6 mouse cellular contexts compared by ENCODE assay signal in genomic region chr3:95029291-95029827, GRCm38 (mm10). TPM values are rescaled to one million over a fixed set of nuclear protein-coding genes. Genes with fewer than 3 reads are reported as not detected.
DNase-seq lines count a peak whose midpoint lies in the region; ATAC-seq and TF ChIP-seq lines count a peak whose summit lies in the region.
"Not testable (repeated sequence)": the region's sequence is repeated elsewhere in the genome, so short reads cannot be mapped to it uniquely, and the experiment has no call there.

No protein-coding gene starts in this region.

- not testable (repeated sequence) for H3K9ac ChIP-seq in ES-E14 (ENCODE audit: insufficient read depth, low read depth, low read length, poor library complexity, severe bottlenecking); intestine, embryonic 15.5 days; lung, embryonic 14.5 days; stomach, embryonic 14.5 days (replicated peaks; ENCODE audit: low read depth, low read length)

- peak; percentile 47 for TF ChIP-seq CTCF in gastrocnemius, adult 2 months (IDR thresholded peaks at IDR 0.05)
- peak; percentile 63 for TF ChIP-seq CTCF in layer of hippocampus, adult 2 months (conservative IDR thresholded peaks at IDR 0.05)
- 0 out of 2 replicates have a peak, but pooled peaks have one; percentile 3 for TF ChIP-seq CTCF in lung, embryonic 14.5 days (IDR thresholded peaks at IDR 0.05; ENCODE audit: low read depth)

- intact Hi-C loops in gastrocnemius, adult 2 months (cut with DNase I): not testable (repeated sequence)

- not testable (repeated sequence) for H3K4me2 ChIP-seq in intestine, embryonic 15.5 days (replicated peaks); lung, embryonic 14.5 days; stomach, embryonic 14.5 days (replicated peaks; ENCODE audit: low read depth, low read length)

- peaks cover 0 to 11% of the 10 kb centered on the region in 2 experiments; a peak in 1 of 4 replicates for H3K4me1 ChIP-seq in ES-E14 (ENCODE audit: control insufficient read depth in 2 of 2, insufficient read depth in 2 of 2, low read length in 2 of 2, poor library complexity in 1 of 2)
- H3K4me1 ChIP-seq in intestine, embryonic 15.5 days (replicated peaks): peaks cover 24% of the 10 kb centered on the region
- H3K4me1 ChIP-seq in lung, embryonic 14.5 days (ENCODE audit: insufficient read depth); stomach, embryonic 14.5 days (ENCODE audit: control insufficient read depth, insufficient read depth, low read length): not testable (repeated sequence)

- not testable (repeated sequence) for H3K27me3 ChIP-seq in intestine, embryonic 15.5 days (replicated peaks); lung, embryonic 14.5 days (ENCODE audit: insufficient read depth, low read length); stomach, embryonic 14.5 days (ENCODE audit: control insufficient read depth, insufficient read depth, low read length)

- ATAC-seq in intestine, embryonic 15.5 days; lung, embryonic 14.5 days (ENCODE audit: insufficient read depth); stomach, embryonic 14.5 days (ENCODE audit: insufficient number of reproducible peaks, insufficient read depth, low FRiP score, low read depth): not testable (repeated sequence)

- in situ Hi-C loops in ES-E14 (cut with MboI; ENCODE audit: low sequenced_read_pairs in 2 of 2, unreplicated experiment in 2 of 2): not testable (repeated sequence)

- H3K9me3 ChIP-seq in ES-E14 (ENCODE audit: control insufficient read depth, insufficient read depth, low read depth, low read length); intestine, embryonic 15.5 days; lung, embryonic 14.5 days (ENCODE audit: low read depth, low read length); stomach, embryonic 14.5 days (ENCODE audit: control insufficient read depth, low read depth, low read length): not testable (repeated sequence)

- H3K27ac ChIP-seq in ES-E14 (ENCODE audit: insufficient read depth, low read depth, low read length, poor library complexity, severe bottlenecking); gastrocnemius, adult 2 months; lung, embryonic 14.5 days (ENCODE audit: low read depth): not testable (repeated sequence)
- peak overlapping the region; percentile 51 for H3K27ac ChIP-seq in intestine, embryonic 15.5 days
- peak overlapping the region; percentile 40; the same call in 1 of the 2 replicates for H3K27ac ChIP-seq in layer of hippocampus, adult 2 months
- H3K27ac ChIP-seq in stomach, embryonic 14.5 days (ENCODE audit: low read length): peak overlapping the region; percentile 21; the same call in 1 of the 2 replicates

- peaks cover 23% of the 10 kb centered on the region for H3K36me3 ChIP-seq in ES-E14 (ENCODE audit: control insufficient read depth, insufficient read depth, low read length, poor library complexity, severe bottlenecking)
- peaks cover 23% of the 10 kb centered on the region for H3K36me3 ChIP-seq in intestine, embryonic 15.5 days
- H3K36me3 ChIP-seq in lung, embryonic 14.5 days (ENCODE audit: insufficient read depth): peaks cover 41% of the 10 kb centered on the region
- peaks cover 31% of the 10 kb centered on the region for H3K36me3 ChIP-seq in stomach, embryonic 14.5 days (ENCODE audit: control insufficient read depth, insufficient read depth, low read length)

- 78% methylated on average over 3 of the region's 3 CpGs for WGBS in intestine, embryonic 15.5 days
- WGBS in lung, embryonic 14.5 days: 70% methylated on average over 3 of the region's 3 CpGs
- WGBS in stomach, embryonic 14.5 days: 72% methylated on average over 3 of the region's 3 CpGs

- not testable (repeated sequence) for DNase-seq in ES-E14 (ENCODE audit: low read depth, low spot score); gastrocnemius, adult 2 months; layer of hippocampus, adult 2 months (ENCODE audit: low spot score in 2 of 2); lung, embryonic 14.5 days

- not testable (repeated sequence) for H3K4me3 ChIP-seq in ES-E14 (ENCODE audit: insufficient read depth in 1 of 2, low read depth in 1 of 2, low read length in 2 of 2, poor library complexity in 1 of 2, severe bottlenecking in 1 of 2); gastrocnemius, adult 2 months; intestine, embryonic 15.5 days (replicated peaks); layer of hippocampus, adult 2 months; lung, embryonic 14.5 days (ENCODE audit: low read depth, low read length); stomach, embryonic 14.5 days (ENCODE audit: low read depth, low read length)

TF ChIP-seq in ES-E14, 5 proteins besides CTCF, POLR2A, EP300 and RAD21:
- TF ChIP-seq ZNF384 (IDR thresholded peaks at IDR 0.05; ENCODE audit: low read depth, low read length): peak; percentile 65

RNA-seq across cellular contexts. Expression of gene Psmd4, which starts 13.1 kb away (rescaled TPM):
- total RNA-seq in ES-E14 (2012; rRNA removed): 258 and 291 TPM in 2 replicates
- 100 to 1,000 TPM; 164 to 237 TPM for total RNA-seq in gastrocnemius, adult 2 months (2021)
- polyA plus RNA-seq in intestine, embryonic 15.5 days (2015; fragmentation: Nextera tagmentation; extraction: Ambion mirVana): 205 and 218 TPM in 2 replicates
- 100 to 1,000 TPM; 158 to 160 TPM for total RNA-seq in layer of hippocampus, adult 2 months (2021)
- polyA plus RNA-seq in lung, embryonic 14.5 days (2014; fragmentation: Nextera tagmentation; extraction: Ambion mirVana): 236 and 250 TPM in 2 replicates
- polyA plus RNA-seq in stomach, embryonic 14.5 days (2014; fragmentation: Nextera tagmentation; extraction: Ambion mirVana): 229 and 231 TPM in 2 replicates

RNA-seq across cellular contexts. Expression of gene Zfp687, which starts 14.1 kb away (rescaled TPM):
- 19.8 and 20.6 TPM in 2 replicates for total RNA-seq in ES-E14 (2012; rRNA removed)
- 10 to 100 TPM; 10.9 to 11.5 TPM for total RNA-seq in gastrocnemius, adult 2 months (2021)
- 17.4 and 19.9 TPM in 2 replicates for polyA plus RNA-seq in intestine, embryonic 15.5 days (2015; fragmentation: Nextera tagmentation; extraction: Ambion mirVana)
- total RNA-seq in layer of hippocampus, adult 2 months (2021): 10 to 100 TPM; 26.2 to 26.6 TPM
- 28.1 and 31.7 TPM in 2 replicates for polyA plus RNA-seq in lung, embryonic 14.5 days (2014; fragmentation: Nextera tagmentation; extraction: Ambion mirVana)
- polyA plus RNA-seq in stomach, embryonic 14.5 days (2014; fragmentation: Nextera tagmentation; extraction: Ambion mirVana): 30.3 and 34.9 TPM in 2 replicates

RNA-seq across cellular contexts. Expression of gene Pi4kb, which starts 54.8 kb away (rescaled TPM):
- 29.7 and 34.4 TPM in 2 replicates for total RNA-seq in ES-E14 (2012; rRNA removed)
- 10 to 100 TPM; 23.4 to 24.0 TPM for total RNA-seq in gastrocnemius, adult 2 months (2021)
- 19.8 and 22.6 TPM in 2 replicates for polyA plus RNA-seq in intestine, embryonic 15.5 days (2015; fragmentation: Nextera tagmentation; extraction: Ambion mirVana)
- 10 to 100 TPM; 58.7 to 64.4 TPM for total RNA-seq in layer of hippocampus, adult 2 months (2021)
- polyA plus RNA-seq in lung, embryonic 14.5 days (2014; fragmentation: Nextera tagmentation; extraction: Ambion mirVana): 24.7 and 25.9 TPM in 2 replicates
- polyA plus RNA-seq in stomach, embryonic 14.5 days (2014; fragmentation: Nextera tagmentation; extraction: Ambion mirVana): 24.7 and 32.8 TPM in 2 replicates

Comparison
In these comparisons a context has a peak if more than half of its experiments do, and no peak if none do; other contexts are left out.
1. CTCF ChIP-seq: peak in every context shown above with its lines; median percentile 63 in layer of hippocampus, adult 2 months; 47 in gastrocnemius, adult 2 months; 3 in lung, embryonic 14.5 days.